Mouse (Mus musculus): ENCODE measurements around the gene Slc32a1.
A peak's percentile ranks its signal among the peaks of the same experiment; 100 is the strongest.

Gene Slc32a1

DNA sequence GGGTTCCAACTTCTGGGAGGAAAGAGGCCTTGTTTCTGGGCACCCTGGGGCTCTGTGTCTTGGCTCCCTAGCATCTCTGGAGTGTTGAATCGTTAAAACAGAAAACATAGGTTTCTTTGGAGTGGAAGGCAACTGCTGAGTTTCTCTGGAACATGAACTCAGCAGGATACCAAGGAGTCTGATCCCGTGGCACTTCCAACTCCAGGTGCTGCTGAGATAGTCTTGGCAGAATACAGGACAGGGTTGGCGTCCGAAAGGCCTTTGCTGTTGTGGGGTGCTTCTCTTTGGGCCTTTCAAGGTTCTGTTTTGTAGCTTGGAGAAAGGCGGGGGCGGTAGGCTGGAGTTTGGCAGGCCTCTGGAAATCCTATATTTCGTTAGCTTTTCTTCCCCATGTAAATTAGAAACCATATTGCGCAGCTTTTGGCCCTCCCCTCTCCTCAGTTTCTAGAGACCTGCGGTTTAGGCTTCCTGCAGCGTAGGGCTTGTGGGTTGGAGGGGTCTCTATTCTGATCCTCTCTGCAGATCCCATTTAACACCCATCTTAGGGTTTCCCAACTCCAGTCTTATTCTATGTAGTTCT is 2.2 kb downstream of the Slc32a1 start:
- DNase-seq (ENCODE audit: low spot score in 2 of 2), result no peak

DNA sequence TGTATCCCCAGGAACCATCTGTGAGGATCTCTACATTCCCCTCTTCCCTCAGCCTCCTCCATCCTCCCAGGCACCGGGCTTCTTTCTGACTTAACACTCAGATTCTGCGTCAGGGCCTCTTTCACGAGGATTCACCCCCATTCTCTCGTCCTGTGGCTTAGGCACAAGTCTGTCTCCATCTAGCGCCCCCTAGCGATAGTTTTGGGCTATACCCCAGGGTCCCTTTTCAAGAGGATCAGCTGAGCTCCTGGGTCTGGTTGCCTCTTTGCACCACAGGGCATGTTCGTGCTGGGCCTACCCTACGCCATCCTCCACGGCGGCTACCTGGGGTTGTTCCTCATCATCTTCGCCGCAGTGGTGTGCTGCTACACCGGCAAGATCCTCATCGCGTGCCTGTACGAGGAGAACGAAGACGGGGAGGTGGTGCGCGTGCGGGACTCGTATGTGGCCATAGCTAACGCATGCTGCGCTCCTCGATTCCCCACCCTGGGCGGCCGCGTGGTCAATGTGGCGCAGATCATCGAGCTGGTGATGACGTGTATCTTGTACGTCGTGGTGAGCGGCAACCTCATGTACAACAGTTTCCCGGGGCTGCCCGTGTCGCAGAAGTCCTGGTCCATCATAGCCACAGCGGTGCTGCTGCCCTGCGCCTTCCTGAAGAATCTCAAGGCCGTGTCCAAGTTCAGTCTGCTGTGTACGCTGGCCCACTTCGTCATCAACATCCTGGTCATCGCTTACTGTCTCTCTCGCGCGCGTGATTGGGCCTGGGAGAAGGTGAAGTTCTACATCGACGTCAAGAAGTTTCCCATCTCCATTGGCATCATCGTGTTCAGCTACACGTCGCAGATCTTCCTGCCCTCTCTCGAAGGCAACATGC is 3.2 kb downstream of the Slc32a1 start:
- DNase-seq (ENCODE audit: low spot score in 2 of 2), result peak; percentile 54 to 77

DNA sequence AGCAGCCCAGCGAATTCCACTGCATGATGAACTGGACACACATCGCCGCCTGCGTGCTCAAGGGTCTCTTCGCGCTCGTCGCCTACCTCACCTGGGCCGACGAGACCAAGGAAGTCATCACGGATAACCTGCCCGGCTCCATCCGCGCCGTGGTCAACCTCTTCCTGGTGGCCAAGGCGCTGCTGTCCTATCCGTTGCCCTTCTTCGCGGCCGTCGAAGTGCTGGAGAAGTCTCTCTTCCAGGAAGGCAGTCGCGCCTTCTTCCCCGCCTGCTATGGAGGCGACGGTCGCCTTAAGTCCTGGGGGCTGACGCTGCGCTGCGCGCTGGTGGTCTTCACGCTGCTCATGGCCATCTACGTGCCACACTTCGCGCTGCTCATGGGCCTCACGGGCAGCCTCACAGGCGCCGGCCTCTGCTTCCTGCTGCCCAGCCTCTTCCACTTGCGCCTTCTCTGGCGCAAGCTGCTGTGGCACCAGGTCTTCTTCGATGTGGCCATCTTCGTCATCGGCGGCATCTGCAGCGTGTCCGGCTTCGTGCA is 3.9 kb downstream of the Slc32a1 start:
- DNase-seq (ENCODE audit: low spot score in 2 of 2), result no peak

DNA sequence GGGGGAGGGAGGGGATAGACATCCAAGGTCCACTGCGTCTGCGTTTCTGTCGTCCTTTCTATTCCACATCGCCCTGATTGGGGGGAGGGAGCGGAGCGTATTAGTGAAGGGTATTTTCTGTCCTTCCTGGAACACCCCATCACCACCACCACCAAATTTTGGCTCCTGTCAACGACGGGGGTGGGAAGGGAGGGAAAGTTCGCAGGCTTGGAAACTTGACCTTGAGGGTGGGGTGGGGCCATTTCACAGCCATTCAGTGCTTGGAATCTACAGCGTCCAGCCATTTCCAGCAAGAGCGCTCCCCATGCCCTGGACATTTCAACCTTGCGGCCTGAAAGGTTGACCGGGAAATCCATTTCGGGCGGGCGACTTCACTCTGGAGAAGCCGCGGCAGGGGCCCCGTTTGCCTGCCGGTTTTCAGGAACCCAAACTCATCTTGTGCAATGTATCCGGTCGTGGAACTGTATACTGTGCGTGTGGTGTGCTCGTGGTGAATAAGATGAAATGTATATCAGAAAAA is 4.7 kb downstream of the Slc32a1 start:
- DNase-seq (ENCODE audit: low spot score in 2 of 2), result no peak

DNA sequence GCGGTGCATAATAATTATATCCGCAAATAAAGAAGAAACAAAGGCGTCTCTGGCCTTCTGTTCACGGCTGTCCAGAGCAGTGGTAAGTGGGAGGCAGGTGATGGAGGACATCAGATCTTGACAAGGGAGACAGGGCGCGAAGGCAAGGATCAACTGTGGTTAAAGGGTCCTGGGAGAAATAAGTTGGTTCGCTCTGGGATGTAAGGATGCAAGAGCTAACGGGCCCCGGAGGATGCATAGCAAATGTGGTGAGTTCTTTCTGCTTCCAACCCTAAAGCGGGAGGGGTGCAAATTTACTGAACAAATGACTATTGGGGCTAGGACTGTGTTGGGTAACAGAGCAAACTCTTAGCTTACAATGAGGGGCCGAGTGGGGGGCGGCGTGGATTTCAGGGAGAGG is 5.1 kb downstream of the Slc32a1 start:
- DNase-seq (ENCODE audit: low spot score in 2 of 2), result no peak

DNA sequence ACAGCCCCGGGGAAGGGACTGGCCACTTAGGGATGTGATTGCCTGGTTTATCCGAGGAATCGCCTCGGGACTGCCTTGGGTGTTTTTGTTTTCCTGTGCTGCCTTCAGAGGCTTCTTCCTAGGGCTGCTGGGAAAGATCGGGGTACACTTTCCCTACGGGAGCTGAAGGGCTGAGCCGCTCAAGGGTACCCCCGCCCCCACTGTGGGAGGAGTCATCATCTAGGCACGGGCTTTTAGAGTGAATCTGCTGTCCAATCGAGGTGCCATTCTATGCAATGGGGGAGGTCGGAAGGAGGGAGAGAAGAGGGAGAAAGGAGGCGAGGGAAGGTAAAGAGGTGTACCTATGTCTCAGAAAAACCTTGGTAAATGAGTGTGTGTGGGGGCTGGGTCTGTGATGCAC is 5.7 kb downstream of the Slc32a1 start:
- DNase-seq (ENCODE audit: low spot score in 2 of 2), result no peak

DNA sequence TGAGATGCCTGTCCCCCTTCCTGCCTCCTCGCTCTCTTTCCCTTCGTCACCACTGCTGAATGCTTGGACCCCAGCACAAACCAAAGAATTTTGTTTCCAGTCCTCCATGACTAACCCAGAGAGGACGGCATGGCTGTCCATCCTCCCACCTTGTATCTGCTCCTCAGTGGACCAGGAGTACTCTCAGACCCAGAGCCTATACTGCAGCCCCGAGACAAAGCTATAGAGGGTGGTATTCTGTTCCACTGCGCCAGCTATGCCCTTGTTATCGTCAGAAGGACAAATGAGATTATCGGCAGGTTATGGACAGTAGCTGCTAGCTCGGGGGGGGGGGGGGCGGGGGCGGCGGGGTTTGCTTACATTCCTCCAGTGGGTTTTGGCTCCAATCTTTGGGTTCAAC is 6.2 kb downstream of the Slc32a1 start:
- DNase-seq (ENCODE audit: low spot score in 2 of 2), result no peak

DNA sequence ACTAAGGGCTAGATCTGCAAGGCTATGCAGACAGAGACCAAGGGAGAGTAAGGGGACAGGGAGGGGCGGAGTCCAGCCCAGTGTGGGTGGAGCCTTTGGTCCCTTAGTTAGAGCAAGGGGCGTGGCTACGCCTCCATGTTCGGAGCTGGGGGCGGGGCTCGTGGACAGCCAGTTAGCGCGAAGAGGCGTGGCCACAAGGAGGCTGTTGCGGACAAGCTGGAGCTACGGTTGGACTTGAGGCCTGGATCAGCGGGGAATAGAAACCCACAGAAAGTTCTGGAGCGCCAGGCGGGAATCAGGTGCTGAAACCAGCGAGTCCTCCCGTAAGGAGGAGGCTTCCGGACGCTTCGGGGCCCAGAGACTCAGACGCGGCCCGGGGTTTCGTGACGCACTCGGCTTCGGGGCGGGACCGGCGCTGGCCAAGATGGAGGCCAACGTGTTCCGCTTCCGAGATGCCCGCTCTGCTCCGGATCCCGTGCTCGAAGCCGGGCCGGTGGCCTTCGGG is 14.2 kb downstream of the Slc32a1 start, which contains the start of gene Actr5:
Gene Actr5 (plus strand): TSS at position 171 of the 505 bp plus-strand sequence.
- peak; percentile 69 to 90 for DNase-seq (ENCODE audit: low spot score in 2 of 2)

DNA sequence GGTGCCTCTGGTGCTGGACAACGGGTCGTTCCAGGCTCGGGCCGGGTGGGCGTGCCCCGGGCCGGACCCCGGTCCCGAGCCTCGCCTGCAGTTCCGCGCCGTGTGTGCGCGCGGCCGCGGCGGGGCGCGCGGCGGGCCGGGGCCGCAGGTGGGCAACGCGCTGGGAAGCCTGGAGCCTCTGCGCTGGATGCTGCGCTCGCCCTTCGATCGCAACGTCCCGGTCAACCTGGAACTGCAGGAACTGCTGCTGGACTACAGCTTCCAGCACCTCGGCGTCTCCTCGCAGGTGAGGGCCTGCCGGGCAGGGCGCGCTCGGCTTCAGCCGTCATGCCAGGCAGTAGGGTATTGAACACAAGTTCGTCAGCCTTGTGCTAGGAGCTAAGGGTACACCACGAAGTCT is 14.7 kb downstream of the Slc32a1 start:
- DNase-seq (ENCODE audit: low spot score in 2 of 2), result no peak

DNA sequence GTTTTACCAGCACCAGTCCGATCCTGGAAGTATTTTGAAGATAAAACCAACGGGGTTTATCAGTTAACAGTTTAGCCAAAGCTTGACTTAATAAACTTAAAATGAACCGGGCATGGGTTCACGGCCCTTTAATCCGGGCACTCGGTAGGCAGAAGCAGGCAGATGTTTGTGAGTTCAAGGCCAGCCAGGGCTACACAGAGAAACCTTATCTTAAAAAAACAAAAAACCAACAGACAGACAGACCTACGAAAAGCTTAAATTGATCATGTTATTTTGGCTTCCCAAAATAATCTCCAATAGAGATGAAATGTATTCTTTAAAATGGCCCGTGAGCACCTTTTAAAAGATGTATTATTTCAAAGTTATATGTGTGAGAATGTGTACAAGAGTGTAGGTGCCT is 15.1 kb downstream of the Slc32a1 start:
- DNase-seq (ENCODE audit: low spot score in 2 of 2), result no peak

DNA sequence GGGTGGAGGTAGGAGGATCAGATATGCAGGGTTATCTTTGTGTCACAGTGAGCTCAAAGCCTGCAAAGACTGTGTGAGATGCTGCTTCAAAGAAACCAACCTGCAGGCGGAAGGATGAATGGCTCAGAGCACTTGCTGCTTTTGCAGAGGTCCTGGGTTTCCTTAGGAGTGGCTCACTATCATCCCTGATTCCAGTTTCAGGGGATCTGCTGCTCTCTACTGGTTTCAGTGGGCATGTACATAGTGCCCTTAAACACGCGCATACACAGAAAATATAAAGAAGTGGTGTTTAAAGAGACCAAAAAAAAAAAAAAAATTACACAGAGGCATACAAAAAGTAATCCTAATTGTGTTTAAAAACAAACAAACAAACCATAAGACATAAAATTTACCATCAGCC is 18.3 kb downstream of the Slc32a1 start:
- no peak for DNase-seq (ENCODE audit: low spot score in 2 of 2)

DNA sequence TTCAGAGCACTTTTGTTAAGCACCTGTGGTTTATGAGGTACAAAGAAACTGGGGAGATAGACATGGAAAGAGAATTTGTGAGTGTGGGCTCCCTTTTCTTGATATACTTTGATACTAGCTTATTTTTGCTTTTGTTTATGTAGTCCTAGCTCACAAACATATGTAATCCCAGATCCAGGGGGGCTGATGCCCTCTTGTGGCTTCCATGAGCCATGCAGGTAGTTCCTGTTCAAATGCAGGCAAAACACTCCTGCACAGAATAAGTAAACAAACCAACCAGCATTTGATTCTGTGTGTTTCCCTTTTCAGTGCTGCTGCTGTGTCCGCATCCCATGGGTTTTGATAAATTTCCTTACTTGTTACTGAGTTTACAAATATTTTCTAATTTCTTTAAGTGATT is 18.8 kb downstream of the Slc32a1 start:
- no peak for DNase-seq (ENCODE audit: low spot score in 2 of 2)

DNA sequence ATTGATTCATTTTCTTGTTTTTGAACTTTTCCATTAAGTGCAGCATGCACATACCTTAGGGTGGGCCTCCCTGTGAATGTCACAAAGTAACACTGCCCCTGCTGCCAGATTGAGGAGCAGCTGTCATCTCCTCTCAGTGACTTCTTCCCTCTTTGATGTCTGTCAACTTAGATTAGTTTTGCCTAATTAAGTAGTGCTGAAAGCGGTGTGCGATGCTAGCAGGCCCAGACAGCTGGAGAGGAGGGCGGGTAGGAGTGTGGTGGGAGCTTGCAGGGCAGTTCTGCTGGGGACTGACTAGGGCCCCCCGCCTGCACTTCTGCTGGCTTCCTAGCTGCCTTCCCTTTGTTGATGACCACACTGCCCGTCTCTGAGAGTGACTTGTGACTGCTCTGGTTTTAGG is 21.3 kb downstream of the Slc32a1 start:
- no peak for DNase-seq (ENCODE audit: low spot score in 2 of 2)

DNA sequence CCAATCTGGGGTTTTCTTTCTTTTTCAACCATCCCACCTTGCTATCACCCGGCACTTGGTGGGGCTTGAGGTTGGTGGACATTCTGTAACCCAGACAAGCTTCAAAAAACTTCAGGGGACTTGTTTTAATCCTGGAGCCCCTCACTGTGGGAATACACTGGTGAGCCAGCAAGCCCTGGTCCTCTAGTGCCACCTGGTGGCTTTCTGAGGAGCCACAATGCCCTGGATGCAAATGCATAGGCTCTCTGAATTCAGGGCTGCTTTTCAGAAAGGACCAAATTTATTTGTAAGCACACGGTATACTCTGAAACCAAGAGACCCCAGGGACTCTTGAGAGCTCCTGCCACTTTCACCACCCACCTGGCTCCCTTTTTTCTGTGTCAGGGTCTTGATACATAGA is 31.3 kb downstream of the Slc32a1 start:
- DNase-seq (ENCODE audit: low spot score in 2 of 2), result peak; percentile 59 to 80

DNA sequence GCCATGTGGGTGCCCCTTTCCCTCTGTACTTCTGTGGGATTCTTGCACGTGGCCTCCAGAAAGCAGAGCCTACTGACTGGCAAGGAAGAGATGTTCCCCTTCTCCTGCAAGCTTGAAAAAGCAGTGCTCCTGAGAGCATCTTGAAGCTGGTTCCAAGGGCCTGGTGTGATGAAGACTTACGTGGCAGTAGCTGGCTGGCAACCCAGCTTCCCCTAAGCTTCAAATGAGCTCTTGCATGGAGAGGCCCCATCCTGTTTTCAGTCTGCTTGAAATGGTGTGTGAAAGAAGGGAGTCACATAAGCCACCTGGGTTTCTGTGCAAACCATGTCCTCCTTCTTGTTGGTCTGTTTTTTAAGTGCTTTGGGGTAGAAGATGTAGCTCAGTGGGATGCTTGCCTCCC is 32.0 kb downstream of the Slc32a1 start:
- no peak for DNase-seq (ENCODE audit: low spot score in 2 of 2)

DNA sequence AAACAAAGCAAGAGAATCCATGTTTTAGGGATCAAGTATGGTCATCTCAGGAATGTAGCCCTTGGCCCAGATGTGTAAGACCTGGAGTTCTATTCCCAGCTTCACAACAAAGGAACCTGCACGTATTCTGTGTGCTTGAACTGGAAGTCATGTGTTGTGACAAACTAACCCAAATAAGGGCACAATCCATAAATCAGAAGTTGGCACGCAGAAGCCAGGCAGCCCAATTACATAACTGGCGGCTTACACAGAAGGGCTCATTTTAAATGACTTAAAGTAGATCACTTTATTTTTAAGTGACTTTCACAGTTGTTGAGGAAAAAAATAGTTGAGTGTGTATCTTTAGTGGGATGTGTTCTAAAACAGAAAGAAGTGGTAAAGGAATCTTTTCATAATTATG is 33.2 kb downstream of the Slc32a1 start:
- DNase-seq (ENCODE audit: low spot score in 2 of 2), result no peak

DNA sequence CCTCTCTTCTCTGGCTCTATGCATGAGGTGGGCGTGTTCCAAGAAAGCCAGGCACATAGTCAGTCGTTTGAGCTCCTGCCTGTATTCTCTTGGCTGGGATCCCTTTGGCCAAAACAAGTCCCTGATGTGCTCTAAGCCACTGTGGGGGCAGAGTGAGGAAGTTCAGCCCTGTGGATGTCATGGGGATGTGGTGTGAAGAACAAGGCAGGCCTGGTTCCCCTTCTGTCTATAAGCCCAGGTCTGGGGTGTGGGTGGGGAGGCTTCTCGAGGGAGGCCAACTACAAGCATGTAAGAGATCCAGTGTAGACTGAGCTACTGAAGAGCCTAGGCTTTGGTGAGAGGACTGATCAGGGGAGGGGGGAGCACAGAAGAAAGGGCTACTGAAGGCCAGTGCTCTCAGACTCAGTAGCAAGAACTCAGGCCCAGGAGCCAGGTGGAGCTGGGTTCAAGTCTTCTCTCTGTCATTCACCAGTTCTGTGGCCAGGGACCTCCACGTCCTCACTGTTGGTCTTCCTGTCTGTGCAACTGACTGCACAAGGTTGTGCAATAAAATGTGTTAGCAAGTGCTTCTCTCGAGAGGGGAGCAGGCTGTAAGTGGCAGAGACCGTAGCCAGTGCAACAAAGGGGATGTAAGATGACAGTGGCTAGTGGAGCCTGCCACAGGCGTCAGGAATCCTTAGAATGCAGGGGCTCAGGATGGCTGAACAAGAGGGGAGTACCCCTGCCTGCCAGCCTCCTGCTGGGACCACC is 40.8 kb downstream of the Slc32a1 start:
- no peak for DNase-seq (ENCODE audit: low spot score in 2 of 2)

DNA sequence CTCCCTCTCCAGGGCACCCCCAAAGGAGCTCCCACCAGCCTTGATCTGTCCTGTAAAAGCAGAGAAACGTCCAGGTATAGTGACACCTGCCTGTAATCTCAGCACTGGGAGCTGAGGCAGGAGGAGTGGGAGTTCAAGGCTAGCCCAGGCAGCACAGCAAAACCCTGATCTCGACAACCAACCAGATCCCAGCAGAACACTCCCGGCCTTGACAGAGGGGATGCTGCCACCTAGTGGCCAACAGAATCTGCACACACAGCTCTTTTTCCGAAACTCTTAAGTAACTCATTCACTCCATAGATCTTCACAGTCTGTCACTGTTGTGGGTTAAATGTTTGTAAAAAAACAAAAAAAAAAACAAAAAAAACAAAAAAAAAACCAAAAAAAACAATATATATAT is 42.4 kb downstream of the Slc32a1 start:
- DNase-seq (ENCODE audit: low spot score in 2 of 2), result peak; percentile 59 to 75

DNA sequence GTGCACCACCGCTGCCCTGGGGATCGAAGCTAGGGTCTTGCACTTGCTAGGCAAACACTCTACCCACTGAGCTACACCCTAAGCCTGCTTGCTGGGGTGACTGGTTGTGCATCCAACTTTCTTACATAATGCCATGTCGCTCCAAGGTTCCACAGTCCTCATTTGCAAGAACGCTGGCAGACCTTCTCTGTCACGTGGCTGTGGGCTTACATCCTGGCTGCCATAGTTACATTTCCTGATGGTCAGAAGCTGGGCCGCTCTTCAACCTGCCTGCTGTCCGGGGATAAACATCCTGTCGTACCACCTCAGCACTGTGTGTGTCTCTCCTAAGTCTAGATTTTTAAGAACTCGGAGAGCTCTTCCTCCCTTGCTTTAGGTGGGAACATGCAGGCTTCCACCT is 44.1 kb downstream of the Slc32a1 start:
- DNase-seq (ENCODE audit: low spot score in 2 of 2), result no peak

DNA sequence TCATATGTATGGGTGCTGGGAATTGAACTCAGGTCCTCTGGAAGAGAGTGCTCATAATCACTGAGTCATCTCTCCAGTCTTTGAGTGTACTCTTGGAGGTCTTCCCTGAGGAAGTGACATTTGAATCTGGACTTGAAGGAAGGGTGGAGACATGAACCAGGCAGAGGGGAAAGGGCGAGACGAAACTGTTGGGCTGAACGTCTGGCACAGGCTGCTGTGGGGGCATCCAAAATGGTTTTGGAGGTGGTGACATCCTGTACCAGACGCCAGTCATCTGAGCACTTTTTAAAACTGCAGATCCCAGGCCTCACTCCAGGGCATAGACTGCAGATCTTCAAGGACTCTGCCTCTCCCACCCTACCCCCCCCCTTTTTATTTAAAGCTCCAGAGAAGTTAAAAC is 45.2 kb downstream of the Slc32a1 start:
- DNase-seq (ENCODE audit: low spot score in 2 of 2), result no peak

DNA sequence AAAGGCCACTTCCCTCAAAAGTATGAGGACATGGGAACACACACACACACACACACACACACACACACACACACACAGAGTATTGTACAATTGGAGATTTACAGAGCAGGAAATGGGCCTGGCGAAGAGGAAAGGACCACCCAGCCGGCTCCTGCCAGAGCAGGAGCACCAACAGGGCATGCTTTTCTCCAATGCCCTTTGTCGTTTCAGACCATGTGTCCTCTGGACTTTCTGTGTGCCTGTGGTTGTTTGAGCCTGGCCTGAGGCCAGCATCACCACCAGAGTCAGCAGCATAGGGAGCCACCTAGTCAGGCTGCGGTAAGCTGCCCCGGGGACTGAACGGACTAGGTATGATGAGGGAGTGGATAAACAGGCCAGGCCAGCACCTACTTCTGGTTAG is 48.3 kb downstream of the Slc32a1 start:
- DNase-seq (ENCODE audit: low spot score in 2 of 2), result no peak

DNA sequence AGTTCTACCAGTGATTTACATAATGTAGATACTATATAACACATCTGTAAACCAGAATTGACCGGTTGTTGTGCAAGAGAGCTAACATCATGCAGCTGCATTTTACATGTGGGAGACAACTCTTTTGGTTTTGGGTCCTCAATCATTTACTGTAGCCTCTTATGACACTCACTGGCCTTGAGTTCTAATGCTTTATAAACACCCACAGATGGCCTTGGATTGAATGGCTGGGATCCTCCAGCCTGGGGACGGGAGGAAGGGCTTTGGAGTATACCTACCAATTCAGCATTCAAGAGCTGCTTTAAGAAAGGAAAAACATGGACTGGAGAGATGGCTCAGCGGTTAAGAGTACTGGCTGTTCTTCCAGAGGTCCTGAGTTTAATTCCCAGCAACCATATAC is 48.8 kb downstream of the Slc32a1 start:
- no peak for DNase-seq (ENCODE audit: low spot score in 2 of 2)

Data from cerebellum, postnatal 4 days (tissue).